Mouse (Mus musculus) thymus, postnatal 25 days (tissue): Measurements from ENCODE around the gene Galk2.

ENCODE experiments used
- DNase-seq: peaks from one replicate; pipeline ENCODE4 v3.0.0; 2022

Galk2 gene

DNA sequence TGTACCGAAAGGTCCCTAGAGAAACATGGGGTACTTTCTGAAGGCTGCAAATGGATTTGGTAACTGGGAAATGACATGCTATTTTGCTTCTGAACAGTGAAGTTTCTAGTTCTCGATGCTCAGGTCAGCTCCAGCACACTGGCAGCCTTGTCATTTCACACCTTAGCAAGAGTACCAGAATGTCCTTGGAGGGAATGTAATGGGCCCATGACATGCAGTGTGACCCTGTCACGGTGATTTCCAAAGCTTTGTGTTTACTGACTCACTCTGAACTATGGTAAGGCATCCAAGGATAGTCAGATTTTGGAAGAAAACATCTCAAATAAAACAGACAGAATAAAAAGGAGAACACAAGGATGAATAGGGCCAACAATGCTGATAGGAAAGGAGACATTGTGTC lies 42.5 kb downstream of the Galk2 start:
- DNase-seq: no peak

DNA sequence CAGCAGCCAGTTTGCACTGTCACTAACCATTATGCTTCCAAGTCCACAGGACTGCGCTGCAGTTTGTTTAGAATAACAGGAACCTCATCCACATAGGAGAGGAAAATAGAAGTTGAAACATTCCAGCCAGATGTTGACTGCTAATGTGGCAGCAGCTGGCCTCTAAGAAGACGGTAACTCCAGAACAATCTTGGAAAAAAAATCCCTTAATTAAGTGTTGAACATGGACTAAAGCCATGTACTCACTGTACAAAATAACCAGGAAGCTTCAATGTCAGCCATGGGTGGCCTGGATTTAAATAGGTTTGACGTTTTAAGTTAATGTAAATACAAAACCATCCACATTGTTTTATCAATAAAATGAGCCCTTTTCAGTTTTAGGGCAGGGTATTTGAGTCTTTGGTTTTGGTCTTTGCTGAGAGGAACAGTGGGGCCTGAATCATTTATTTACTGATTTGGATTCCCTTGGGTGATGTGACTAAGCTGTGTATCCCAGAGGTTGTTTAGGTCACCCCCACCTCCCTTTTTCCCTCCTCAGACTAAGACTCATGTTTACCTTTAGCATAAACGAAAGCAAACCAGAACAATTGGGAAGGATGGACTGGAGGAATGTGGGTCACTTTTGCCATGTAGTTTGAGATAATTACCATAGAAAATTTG lies 47.6 kb downstream of the Galk2 start:
- no peak for DNase-seq

DNA sequence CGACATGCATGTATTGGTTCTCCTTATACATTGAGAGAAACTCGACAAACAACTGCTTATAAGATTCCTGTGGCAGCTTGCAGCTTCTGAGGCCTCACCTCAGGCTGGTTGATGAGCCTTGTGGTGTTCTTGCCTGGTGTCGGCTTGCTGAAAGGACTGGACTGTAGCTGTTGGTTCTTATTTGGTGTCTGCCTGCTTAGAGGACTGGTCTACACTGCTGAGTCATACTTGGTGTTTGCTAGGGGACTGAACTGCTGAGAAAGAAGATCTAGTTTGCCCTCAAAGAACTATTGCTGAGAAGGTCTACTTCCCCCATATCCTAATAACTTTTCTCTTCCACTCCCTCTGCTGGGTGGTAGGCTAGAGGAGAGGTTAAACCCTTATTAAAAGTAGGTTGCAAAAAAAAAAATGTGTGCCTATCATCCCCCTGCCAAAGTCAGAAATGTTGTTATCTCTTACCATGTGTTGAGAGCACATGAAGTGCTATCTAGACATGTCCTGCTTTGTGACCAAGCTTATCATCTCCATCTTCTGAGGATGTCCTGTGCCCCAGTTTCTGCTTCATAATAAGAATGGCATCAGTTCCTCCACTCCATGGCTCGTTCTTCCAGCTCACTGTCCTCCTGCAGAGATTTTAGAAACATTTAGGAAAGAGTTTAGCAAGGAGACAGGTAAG lies 48.8 kb downstream of the Galk2 start:
- DNase-seq: no peak

DNA sequence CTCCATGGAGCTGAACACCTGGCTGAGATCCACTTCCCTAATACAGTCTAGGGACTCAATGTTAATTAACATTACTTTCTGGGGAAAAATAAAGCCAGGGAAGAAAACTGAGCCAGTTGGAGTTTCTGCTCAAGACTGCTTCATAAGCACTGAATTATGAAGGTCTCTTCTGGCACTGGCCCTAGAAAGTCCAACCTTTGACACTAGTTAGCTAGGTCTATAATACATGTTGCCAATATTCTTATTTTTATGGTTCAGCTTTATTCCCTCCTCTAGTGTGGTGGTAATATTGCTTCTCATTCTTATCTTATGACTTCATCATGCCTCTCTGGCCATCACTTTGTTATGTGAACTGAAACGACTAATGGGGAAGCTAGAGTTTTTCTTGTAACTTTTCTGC lies 55.3 kb downstream of the Galk2 start:
- DNase-seq: no peak

DNA sequence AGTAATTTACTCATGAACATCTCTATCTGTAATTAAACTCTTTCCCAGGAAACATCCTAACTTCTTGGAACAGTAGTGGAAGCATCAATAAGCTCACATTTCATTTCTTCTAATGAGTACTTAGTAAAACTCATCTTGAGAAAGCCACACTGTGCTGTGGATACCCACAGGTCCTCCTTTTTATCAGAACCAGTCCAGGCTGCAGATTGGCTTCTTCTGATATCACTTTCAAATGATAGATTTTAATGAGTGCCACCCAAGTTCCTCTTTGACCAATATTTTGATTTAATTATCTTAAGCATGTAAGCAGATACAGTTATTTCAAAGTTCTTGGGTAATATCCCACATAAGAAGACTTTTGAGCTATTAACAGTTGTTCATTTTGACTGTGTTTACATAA lies 55.8 kb downstream of the Galk2 start:
- DNase-seq: no peak

DNA sequence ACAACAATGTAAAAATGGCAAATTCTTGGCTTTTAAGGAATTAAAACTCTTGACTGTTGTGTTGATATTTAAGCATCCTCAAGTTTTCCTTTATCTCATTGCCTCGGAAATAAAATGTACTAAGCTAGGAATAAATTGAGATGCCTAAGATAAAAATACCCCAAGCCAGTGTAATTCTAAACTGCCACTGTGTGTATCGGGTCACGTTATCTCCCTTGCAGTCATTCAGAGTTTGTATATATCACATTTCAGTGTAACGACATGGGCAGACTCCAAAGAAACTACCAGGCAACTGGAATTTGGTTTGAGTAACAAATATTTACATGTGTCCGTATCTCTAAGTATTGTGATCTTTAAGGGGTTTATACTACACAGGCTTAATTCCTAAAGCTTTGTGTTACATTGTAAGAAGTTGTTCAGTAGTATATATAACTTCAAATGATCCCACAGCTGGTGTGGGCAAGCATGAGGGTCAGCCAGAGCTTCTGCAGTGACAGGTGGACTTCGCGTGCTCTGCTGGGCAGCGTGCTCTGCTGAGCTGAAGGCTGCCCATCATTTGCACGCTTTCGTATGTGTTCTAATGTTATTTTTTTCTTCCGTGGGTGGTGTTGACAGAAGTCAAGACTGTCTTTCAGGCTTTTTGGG lies 57.9 kb downstream of the Galk2 start:
- no peak for DNase-seq

DNA sequence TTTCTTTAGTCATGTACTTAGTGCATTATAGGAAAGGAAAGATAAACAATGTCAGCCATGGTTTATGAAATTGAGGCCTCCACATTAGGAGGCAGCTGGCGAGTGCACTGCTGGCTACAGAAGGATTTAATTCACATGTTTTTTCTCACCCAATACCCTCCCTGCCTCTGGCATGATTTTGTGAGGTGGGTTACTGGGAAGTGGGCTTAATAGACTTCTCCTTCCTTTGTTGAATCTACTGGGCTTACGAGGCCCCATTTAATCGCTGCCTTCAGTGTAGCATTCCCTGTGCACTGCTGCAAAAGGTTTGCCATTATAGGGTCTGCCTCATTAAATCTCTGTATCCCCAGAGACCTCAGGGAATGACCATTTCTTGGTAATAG lies 58.4 kb downstream of the Galk2 start:
- no peak for DNase-seq

DNA sequence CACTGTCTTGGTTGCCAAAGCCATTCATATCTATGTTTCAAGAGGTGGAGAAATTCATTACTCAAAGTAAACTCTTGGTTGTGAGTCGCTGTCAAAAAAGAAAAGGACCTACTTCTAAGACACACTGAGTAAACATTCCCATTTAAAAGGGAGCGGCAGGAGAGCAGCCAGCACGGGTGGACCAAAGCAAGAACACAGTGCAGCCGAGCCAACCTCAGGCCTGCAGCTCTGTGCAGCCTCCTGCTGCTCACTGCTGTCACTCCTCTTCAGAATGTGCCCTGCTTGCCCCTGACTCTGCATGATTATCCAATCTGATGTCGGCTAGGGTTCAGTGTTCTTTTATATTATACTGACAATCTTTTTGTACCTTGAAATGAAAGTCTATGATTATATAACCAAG lies 62.4 kb downstream of the Galk2 start:
- DNase-seq: no peak

DNA sequence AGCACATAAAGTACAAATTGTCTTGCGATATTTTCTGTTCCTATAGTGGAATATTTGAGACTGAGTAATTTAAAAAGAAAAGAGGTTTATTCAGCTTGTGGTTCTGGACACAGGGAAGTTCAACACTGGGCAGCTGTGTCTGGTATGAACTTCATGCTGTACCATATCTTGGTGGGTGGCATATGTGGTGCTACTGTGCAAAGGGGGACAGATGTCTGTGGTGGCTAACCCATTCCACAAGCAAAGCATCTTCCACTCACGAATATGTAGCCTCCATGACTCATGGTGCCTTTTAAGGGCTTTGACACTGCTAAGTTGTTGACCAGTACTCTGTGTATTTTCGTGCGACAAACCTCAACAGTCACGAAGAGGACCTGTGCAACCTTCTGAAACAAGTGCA lies 63.2 kb downstream of the Galk2 start:
- DNase-seq: no peak

DNA sequence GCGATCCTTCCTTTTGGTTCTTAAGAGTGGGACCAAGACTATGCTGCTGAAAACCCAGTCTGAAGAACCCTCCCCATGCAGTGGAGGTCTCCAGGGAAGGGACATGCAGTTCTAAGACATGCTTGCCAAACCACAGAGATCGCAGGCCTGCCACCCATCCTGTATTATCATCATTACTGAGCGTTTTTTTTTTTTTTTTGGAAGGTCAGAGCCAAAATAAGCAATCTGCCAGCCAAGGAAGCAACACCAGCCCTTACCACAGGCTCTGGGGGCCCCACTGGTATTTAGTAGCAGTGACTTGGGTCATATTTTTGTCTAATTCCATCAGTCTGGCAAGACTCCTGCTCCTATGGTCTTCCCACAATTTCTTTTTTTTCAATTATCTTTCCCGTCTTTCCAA lies 64.0 kb downstream of the Galk2 start:
- DNase-seq: no peak

DNA sequence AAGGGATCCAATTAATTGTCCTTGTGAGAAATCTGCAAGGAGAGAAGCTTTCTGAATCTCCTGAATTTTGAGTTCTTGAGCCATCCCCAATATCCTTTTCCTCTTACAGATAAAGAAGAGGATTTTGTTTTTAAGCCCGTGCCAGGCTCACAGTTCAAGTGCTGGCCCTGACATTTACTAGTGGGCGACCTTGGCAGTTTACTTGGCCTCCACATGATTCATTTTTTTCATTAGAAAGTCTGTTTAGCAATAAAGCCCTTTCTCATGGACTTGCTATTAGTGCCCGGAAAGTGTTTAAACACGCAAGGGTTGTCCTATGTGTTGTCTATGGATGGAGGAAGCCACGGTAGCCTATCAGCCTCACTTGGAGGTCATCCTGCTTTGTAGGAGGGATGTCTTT lies 64.4 kb downstream of the Galk2 start:
- no peak for DNase-seq

DNA sequence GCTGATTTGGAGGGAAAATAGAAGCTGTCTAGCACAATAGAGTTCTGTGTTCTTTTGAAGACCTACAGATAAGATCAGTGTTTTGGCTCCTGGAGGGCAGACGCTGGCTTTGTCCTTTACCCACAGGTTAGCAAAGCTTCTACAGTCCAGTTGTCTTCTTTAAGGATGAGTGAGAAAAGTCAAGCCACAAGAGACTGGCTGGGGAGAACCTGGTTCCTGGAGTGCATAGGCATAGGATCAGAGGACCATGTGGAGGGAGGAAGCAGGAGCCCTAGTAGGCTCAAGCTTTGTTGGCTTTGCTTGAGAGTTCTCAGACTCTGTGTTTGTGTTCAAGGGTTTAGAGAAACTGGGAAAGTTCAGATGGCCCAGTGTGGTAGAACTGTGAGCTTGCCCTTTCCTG lies 65.6 kb downstream of the Galk2 start:
- no peak for DNase-seq

DNA sequence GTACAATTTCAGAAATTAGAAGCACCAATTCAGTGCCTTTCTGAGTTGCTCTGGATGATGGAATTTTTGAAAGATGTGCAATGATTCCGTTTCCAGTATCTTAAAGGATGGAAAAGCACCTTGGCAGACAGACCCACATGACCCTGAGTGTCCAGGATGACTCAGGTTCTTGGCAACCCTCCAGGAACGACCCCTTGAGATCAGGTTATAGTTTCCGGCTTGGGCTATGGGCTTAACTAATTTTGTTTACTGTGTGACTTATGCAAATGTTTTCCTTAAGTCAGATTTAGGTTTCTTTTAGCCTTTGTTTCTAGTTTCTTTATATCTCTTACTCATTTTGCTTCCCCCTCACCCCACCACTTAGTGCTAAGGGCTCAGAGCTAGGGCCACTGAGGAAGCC lies 66.2 kb downstream of the Galk2 start:
- no peak for DNase-seq

DNA sequence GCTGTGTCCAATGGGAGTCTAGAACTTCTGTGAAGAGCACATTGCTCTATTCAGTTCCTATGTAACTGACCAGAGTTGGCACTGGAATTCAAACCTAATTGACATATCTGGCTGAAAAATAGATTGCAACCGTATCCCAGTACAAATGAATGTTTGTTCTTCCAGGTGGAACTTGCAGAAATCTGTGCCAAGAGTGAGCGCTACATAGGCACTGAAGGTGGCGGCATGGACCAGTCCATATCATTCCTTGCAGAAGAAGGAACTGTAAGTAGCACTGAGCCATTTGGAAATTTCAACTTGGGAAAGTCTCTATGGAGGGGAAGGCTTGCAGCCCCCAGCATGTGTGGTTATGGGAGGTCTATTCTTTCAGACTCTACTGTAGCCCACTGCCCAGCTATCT lies 70.5 kb downstream of the Galk2 start:
- no peak for DNase-seq

DNA sequence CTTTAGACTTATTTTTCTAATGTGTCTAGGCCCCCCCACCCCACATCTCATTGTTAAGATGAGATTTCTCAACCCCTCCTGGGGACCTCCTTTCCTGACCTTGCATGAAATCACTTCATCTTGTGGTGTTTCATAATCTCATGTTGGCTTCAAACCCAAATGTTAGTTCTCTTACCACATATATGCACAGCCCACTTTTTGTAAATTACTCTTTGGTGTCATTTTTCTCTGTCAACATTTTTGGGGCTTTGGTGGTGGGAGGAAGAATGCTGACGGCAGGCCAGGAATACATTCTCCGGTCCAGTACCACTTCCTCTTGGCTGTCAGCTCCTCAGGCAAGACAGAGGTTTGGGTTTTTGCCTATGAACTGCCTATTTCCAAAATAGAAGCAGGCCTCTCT lies 71.0 kb downstream of the Galk2 start:
- DNase-seq: no peak

DNA sequence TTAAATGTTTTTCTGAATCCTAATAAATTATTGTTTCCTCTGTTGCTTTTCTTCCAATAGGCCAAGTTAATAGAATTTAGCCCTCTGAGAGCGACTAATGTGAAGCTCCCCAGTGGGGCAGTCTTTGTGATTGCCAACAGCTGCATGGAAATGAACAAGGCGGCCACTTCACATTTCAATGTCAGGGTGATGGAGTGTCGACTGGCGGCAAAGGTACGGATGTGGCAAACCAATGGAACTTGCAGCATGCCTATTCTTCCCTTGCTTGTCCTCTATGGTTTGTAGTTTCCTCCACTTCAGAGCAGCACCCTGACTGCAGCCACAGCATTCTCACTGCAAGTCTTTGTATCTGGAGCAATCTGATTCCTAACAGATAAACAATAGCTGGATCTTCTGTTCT lies 72.3 kb downstream of the Galk2 start:
- DNase-seq: no peak

DNA sequence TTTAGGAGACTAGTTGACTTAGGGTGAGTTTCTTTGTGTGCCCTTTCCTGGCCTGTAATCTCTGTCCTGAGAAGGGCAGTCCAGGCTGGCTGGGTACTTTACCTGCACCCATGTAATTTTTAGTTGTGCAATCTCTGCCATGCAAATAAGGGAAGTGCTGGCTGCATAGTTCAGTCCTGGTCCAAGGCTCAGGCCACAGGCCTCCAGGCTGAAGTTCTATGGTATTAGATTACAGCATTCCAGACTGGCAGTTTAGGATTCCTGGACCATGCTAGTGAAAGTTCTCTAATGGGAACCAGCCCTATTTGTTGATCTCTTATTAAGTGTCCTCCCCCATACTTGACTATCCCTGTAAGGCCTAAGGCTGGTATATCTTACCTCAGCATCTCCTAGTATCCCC lies 73.8 kb downstream of the Galk2 start:
- no peak for DNase-seq

DNA sequence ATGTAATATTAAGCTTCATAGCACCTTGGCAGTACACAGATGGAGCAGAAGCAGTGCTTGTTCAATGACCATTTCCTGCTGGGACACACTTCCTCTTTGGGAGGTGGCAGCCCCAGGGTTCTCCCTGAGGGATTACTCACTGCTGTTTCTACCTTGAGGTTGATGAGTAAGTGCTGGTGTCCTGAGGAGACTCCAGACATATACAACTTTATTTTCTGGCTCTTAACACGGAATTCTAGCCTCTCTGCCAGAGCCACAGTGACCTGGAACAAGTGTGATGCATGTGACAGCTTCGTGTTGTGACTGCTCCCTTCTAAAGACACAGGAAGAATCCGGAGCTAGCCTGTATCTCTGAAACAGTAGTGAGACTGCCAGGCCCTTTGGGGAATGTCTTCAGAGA lies 75.1 kb downstream of the Galk2 start:
- no peak for DNase-seq

DNA sequence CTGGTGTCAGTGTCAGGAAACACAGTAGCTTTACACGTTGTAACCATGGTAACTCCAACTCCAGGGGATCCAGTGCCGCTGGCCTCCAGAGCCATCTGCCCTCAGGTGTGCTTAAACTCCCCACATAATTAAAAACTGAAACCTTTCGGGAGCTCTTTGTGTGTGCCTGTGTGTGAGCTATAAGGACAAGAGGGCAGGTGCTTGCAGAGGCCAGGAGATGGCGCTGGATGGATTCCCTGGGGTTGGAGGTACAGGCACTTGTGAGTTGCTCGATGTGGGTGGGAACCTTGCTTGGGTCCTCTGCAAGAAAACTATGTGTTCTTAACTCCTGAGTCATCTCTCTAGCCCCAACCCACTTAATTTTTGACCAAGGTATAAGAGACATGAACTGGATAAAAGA lies 77.5 kb downstream of the Galk2 start:
- no peak for DNase-seq

DNA sequence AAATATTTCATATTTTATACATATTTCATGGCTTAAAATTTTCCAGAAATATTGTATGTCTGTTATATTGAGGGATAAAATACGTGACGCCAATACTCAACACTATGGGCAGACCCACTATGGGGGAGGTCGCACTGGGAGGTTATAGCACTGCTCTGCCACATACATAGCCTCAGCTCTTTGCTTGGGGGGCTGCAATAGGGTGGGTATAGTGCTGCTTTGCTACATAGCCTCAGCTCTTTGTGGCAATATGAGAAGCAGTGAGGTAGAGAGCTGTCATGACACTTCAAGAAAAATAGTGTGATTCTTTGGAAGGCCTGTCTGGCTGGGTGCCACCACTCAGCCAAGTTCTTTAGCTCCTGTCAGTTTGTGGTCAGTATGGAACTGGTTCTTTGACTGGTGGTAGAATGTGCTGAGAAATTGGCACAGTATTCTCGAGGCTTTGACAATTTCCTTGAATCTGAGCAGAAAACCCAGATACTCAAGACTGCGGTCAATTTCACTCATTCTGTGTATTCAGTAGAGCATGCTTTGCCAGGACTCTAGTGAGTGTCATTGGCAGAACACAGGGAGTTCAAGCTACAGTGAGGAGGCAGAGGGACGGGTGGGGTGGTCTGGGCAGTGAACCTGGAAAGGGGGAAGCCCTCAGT lies 80.2 kb downstream of the Galk2 start:
- no peak for DNase-seq

DNA sequence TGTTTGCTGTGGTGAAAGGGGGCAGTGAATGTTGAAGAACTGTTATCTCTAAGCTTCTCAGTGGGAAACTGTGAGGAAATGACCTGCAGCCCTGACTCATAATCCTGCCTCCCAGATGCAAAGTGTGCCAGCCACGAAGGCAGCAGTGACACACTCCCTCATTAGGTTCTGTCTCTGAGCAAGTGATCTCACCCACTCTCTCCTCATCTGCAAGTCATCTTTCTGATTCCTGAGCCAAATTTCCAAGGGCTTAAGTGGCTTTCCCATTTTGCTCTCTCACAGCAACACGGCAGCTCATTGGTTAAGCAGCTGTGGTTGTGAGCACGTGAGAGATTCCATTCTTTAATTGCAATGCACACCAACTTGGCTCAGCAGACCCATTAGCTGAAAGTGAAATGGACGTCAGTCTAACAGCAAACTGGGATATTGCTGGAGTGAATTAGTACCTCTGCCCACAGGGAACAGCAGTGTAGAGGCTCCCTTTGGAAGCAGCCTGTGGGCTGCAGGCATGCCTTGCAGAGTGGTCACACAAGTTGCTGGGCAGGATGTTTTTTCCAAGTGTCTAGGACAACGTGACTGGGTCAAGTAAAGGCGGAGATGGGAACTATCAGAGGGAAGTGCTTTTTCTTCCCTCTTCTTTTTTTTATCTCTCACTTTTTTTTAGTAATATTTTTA lies 82.3 kb downstream of the Galk2 start:
- no peak for DNase-seq

DNA sequence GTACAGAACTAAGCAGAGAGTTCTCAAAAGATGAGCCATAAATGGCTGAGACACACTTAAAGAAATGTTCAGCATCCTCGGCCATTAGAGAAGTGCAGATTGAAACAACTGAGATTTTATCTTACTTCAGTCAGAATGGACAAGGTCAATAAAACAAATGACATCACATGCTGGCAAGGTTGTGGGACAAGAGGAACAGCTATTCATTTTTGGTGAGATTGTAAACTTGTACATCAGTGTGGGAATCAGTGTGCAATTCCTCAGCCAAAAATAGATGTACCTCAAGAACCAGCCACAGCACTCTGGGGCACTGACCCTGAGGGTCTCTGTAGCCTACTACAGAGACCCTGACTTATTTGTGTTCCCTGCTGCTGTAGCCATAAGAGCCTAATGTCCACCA lies 84.4 kb downstream of the Galk2 start:
- no peak for DNase-seq

DNA sequence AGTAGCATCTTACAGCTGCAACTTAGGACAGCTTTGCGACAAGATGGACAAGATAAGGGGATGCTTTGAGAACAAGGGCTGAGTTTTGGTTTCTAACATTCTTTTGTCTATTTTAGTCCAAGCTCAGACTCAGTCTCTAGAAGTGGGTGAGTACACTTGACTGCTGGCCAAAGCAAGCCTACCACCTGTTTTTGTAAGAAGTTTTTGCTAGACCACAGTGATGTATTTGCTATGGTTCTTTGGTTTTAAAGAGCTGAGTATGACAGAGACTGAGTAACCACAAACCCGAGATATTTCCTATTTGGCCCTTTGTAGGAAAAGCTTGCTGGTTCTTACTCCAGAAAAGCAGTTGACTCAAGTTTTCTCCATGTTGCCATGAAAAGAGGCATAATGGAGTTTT lies 89.3 kb downstream of the Galk2 start:
- DNase-seq: no peak

DNA sequence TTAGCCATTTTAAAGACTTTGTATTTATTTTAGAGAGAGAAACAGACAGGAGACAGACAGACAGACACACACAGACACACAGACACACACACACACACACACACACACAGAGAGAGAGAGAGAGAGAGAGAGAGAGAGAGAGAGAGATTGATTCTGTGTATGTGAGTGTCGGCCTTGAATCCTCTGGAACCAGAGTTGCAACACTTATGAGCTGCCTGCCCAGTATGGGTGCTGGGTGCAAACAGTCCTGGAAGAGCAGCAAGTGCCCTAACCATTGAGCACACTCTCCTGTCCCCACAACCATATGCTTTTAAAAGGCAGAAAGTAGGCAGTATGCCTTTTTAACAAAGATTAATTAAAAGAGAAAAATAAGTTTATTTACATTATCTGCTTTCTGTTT lies 109.9 kb downstream of the Galk2 start:
- DNase-seq: no peak
